Mouse (Mus musculus): ENCODE results near the gene Lpar1. TPM values are rescaled to one million over a fixed set of nuclear protein-coding genes. Genes with fewer than 3 reads are reported as not detected.

Gene Lpar1
- polyA plus RNA-seq, 1 experiment from 2014 or later, result 142 TPM

DNA sequence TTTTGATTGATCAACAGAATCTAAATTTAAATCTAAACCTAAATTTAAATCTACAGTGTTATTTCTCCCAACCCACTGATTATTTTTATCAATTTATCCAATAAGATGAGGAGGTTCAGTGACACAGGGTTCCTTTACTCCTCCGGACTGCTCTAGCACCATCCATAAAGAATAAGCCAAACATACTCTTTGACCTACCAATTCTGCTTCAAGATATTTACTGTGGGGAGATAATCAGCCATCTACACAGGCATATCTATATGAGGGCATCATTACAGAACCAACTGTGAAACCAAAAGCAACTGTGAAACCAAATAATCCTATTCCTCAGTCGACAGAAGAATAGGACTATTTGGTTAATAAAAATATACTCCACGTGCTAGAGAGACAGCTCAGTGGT is 25.8 kb downstream of the Lpar1 start:
- no peak overlapping the region for H3K27ac ChIP-seq
- WGBS, result 82% methylated on average over 3 of the region's 3 CpGs
- H3K9ac ChIP-seq, result no peak overlapping the region
- H3K36me3 ChIP-seq, result peaks cover 2% of the 10 kb centered on the region; the same call in 1 of the 2 replicates
- no peak overlapping the region for H3K4me2 ChIP-seq
- H3K4me1 ChIP-seq, result peaks cover 34% of the 10 kb centered on the region
- no peak for ATAC-seq (ENCODE audit: insufficient number of reproducible peaks, insufficient read depth, low FRiP score, low TSS enrichment, low read depth)
- H3K9me3 ChIP-seq, result no peaks in the 10 kb centered on the region
- H3K27me3 ChIP-seq, result no peaks in the 10 kb centered on the region
- no peak overlapping the region for H3K4me3 ChIP-seq

DNA sequence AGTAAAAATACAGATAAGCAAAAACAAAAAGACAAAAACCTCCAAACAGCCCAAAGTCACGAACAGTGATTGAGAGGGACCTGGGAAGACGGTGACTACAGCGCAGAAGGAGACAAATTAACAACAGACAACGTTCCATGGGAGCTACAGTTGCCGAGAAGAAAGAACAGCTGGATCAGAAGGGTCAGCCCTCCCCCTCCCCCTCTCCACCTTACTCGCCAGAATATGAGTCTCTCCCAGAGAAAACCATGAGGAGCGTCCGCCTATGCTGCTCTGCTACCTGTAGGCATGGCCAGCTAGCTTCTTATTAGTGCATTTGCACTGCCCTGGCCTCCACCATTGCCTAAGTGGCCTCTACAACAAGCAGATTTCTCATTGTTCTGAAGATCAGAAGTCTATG is 32.6 kb downstream of the Lpar1 start:
- no peak for ATAC-seq (ENCODE audit: insufficient number of reproducible peaks, insufficient read depth, low FRiP score, low TSS enrichment, low read depth)
- Histone ChIP-seq H3K4me1 (peaks cover 60% of the 10 kb centered on the region), H3K9me3 (no peaks in the 10 kb centered on the region), H3K36me3 (peaks cover 11% of the 10 kb centered on the region; the same call in 1 of the 2 replicates), H3K27ac (no peak overlapping the region; the same call in 1 of the 2 replicates), H3K4me2 (peak overlapping the region; percentile 11; the same call in 1 of the 2 replicates), H3K9ac (no peak overlapping the region), H3K27me3 (no peaks in the 10 kb centered on the region), H3K4me3 (no peak overlapping the region)
- WGBS, result 30% methylated on average over 8 of the region's 8 CpGs

DNA sequence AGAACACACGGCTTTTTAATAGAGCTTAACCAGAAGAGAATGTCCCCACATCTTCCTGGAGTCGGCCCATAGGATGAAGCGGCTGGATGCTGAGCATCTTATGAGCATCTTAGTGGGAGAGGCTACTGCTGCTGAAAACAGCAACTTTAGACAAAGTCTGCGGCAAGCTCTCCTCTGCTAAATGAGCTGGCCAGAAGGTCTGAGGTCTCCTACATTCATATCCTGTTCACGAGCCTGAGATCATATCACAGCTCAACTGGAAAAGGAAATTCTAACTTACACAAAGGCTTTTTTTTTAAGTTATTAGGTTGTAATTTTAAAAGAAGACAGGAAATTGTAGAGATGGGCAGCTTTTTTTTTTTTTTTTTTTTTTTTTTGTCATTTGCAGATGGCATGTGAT is 33.2 kb downstream of the Lpar1 start:
- H3K36me3 ChIP-seq, result peaks cover 11% of the 10 kb centered on the region; the same call in 1 of the 2 replicates
- no peak overlapping the region for H3K4me3 ChIP-seq
- no peaks in the 10 kb centered on the region for H3K9me3 ChIP-seq
- H3K9ac ChIP-seq, result no peak overlapping the region
- H3K27me3 ChIP-seq, result no peaks in the 10 kb centered on the region
- 52% methylated on average over 5 of the region's 5 CpGs for WGBS
- H3K4me2 ChIP-seq, result no peak overlapping the region
- no peak for ATAC-seq (ENCODE audit: insufficient number of reproducible peaks, insufficient read depth, low FRiP score, low TSS enrichment, low read depth)
- H3K27ac ChIP-seq, result no peak overlapping the region
- H3K4me1 ChIP-seq, result peaks cover 56% of the 10 kb centered on the region

DNA sequence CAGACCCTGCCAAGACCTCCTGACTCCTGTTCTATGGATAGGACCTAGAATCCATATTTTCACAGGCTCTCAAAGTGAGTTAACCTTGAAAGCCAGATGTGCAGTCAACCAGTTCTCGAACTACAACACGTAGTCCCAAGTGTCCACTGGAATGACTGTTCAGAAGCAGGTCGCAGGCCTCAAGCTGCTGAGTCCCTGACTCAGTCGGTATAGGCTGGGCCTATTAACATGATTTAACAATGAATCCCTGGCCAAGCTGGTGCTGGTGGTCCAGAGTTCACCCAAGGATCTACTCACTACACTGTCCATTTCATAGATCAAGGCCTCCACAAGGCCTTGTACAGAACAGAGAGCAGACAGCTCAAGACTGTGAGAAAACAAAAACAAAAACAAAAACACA is 33.8 kb downstream of the Lpar1 start:
- WGBS, result 79% methylated on average over 4 of the region's 4 CpGs

DNA sequence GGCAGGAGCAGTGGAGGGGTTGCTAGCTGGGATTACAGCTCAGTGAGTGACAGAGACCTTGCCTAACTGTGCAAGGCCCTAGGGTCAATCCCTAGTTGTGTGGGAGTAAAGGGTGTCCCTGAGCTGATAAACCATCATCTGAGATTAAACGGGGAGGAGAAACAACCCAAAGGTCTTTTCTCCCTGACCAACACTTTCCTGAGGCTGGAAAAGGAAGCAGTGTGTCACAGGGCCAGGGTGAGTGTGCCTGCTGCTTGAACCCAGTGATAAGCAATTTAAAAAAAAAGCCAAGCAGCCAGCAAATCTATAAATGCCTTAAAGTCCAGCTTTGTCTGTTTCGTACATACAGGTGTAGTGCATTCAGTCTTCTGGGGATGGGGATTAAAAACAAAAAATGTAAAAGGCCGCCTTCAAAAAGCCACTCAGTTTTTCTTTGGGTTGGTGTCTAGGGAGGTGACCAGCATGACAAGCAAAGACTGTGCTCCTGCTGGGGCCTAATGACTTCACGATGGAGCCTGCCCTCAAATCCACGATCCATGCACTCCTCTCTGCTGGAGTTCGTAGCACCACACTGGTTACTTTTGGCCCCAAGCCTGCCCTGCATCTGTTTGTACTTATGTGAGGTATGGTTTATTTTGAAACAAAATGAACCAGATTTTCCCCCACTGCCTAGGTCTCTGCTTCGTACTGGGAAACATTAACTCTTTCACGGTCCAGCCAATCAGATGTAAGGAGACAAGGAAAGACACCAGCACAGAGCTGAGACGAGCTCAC is 35.3 kb downstream of the Lpar1 start:
- Histone ChIP-seq H3K9me3 (no peaks in the 10 kb centered on the region), H3K4me3 (no peak overlapping the region), H3K9ac (no peak overlapping the region), H3K27ac (peak overlapping the region; percentile 64; the same call in 1 of the 2 replicates), H3K36me3 (peaks cover 15% of the 10 kb centered on the region; the same call in 1 of the 2 replicates), H3K4me1 (peaks cover 56% of the 10 kb centered on the region), H3K4me2 (no peak overlapping the region), H3K27me3 (no peaks in the 10 kb centered on the region)
- WGBS, result 27% methylated on average over 9 of the region's 9 CpGs
- no peak for ATAC-seq (ENCODE audit: insufficient number of reproducible peaks, insufficient read depth, low FRiP score, low TSS enrichment, low read depth)

More for the DNA sequence above, 33.8 kb downstream of the Lpar1 start:
- Histone ChIP-seq H3K4me1 (peaks cover 56% of the 10 kb centered on the region), H3K4me3 (no peak overlapping the region), H3K36me3 (peaks cover 14% of the 10 kb centered on the region; the same call in 1 of the 2 replicates), H3K27ac (no peak overlapping the region), H3K4me2 (no peak overlapping the region), H3K27me3 (no peaks in the 10 kb centered on the region), H3K9ac (no peak overlapping the region), H3K9me3 (no peaks in the 10 kb centered on the region)
- ATAC-seq (ENCODE audit: insufficient number of reproducible peaks, insufficient read depth, low FRiP score, low TSS enrichment, low read depth), result no peak

DNA sequence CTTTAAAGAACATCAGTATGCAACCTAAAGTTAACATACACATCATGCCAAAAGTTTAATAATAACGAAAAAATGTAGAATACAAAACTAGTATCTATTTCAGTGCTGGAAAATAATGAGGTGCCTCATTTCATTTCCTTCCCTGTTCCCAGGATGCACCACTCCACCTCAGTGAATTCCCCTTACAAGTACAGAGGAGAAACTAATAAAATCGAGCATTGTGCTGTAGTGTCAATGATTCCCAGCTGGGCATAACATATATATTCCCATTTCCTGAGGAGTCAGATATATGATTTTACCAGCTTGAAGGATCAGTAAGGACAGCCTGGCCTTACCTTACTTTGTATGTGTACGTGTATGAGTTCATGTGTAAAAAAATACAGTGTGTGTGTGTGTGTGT is 36.9 kb downstream of the Lpar1 start:
- WGBS, result 60% methylated on average over 3 of the region's 3 CpGs
- Histone ChIP-seq H3K4me3 (no peak overlapping the region), H3K9ac (no peak overlapping the region), H3K27ac (peak overlapping the region; percentile 64), H3K27me3 (no peaks in the 10 kb centered on the region), H3K4me2 (no peak overlapping the region), H3K36me3 (peaks cover 8% of the 10 kb centered on the region; the same call in 1 of the 2 replicates), H3K4me1 (peaks cover 47% of the 10 kb centered on the region), H3K9me3 (no peaks in the 10 kb centered on the region)
- no peak for ATAC-seq (ENCODE audit: insufficient number of reproducible peaks, insufficient read depth, low FRiP score, low TSS enrichment, low read depth)

DNA sequence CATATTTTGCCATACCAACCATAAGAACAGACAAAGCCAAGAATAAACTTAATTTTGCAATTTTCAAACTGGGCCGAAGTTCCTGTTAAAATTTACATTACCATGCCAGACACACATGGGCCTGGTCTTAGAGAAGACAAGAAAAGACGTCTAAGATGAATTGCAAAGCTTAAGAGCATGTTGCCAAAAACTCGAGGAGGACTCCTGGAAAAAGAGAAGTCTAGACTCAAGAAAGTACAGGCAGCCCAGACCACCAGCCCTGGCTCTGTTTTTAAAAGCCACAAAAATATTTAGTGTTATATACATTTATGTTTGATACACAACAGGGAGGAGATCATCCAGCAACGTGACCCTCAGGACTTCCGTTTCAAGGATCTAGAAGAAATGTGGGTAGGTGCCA is 37.5 kb downstream of the Lpar1 start:
- Histone ChIP-seq H3K9me3 (no peaks in the 10 kb centered on the region), H3K4me1 (peaks cover 41% of the 10 kb centered on the region), H3K36me3 (peaks cover 8% of the 10 kb centered on the region; the same call in 1 of the 2 replicates), H3K27ac (no peak overlapping the region), H3K4me2 (no peak overlapping the region), H3K4me3 (no peak overlapping the region), H3K27me3 (no peaks in the 10 kb centered on the region), H3K9ac (no peak overlapping the region)
- 42% methylated on average over 5 of the region's 5 CpGs for WGBS
- ATAC-seq (ENCODE audit: insufficient number of reproducible peaks, insufficient read depth, low FRiP score, low TSS enrichment, low read depth), result no peak

DNA sequence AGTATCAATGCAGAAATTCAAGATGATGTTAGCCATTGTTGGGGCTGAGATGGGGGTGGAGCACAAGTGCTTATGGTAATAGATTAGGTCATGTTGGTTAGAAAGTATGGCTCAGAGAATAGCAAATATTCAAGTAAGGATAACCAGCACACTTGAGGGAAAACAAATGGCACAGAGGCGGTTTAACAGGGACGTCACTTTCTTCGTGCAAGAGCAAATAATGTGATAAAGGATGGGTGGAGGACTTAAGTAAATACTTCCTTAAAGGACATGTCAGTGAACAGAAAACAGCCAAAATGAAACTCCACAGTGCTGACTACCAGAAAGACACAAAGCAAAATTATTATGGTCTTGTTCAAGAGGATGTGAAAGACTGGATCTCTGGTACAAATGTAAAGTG is 42.1 kb downstream of the Lpar1 start:
- Histone ChIP-seq H3K9ac (no peak overlapping the region), H3K9me3 (no peaks in the 10 kb centered on the region), H3K27me3 (no peaks in the 10 kb centered on the region), H3K36me3 (peaks cover 6% of the 10 kb centered on the region; the same call in 1 of the 2 replicates), H3K4me2 (no peak overlapping the region), H3K4me1 (peaks cover 33% of the 10 kb centered on the region), H3K27ac (no peak overlapping the region), H3K4me3 (no peak overlapping the region)
- 76% methylated on average over 3 of the region's 3 CpGs for WGBS
- no peak for ATAC-seq (ENCODE audit: insufficient number of reproducible peaks, insufficient read depth, low FRiP score, low TSS enrichment, low read depth)

DNA sequence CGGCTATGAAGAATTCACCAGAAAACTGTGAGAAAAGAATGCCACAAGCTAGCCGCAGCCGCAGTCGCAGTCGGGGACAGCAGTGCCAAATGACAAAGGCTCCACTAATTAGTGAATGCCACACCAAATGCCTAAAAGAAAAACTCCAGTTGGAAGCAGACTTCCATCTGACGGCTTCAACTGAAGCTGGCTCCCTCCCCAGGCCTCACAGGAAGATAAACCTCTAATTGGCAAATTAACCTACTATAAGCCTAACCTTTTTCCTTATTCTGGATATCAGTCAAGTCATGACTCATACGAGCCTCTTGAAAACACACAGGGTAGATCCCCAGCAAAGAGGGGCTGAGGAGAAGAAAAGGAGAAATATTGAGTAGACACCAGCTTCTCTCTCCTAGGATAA is 44.9 kb downstream of the Lpar1 start:
- Histone ChIP-seq H3K27me3 (no peaks in the 10 kb centered on the region), H3K36me3 (peaks cover 15% of the 10 kb centered on the region), H3K4me2 (no peak overlapping the region), H3K4me3 (no peak overlapping the region), H3K9ac (no peak overlapping the region), H3K27ac (no peak overlapping the region), H3K9me3 (no peaks in the 10 kb centered on the region), H3K4me1 (peaks cover 48% of the 10 kb centered on the region)
- 47% methylated on average over 7 of the region's 7 CpGs for WGBS
- no peak for ATAC-seq (ENCODE audit: insufficient number of reproducible peaks, insufficient read depth, low FRiP score, low TSS enrichment, low read depth)

DNA sequence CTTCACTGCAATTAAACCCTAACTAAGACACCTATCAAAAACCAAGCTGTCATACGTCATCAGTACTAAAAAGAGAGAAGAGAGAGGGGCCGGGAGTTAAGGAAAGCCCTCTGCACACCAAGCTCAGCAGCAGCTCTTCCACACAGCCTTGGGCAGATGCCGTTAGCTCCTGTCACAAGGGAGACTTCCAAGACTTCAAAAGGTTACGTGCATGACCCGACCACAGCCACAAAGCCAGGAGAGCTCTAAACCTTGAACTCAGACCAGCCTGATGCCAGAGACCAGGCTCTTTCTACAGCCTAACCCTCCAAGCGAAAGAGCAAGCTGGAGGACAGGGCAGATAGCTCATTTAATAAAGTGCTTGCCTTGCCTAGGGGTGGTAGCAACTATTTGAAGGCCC is 46.2 kb downstream of the Lpar1 start:
- Histone ChIP-seq H3K36me3 (peaks cover 26% of the 10 kb centered on the region), H3K9me3 (no peaks in the 10 kb centered on the region), H3K27ac (no peak overlapping the region), H3K4me1 (peaks cover 56% of the 10 kb centered on the region), H3K27me3 (no peaks in the 10 kb centered on the region), H3K4me2 (no peak overlapping the region), H3K9ac (no peak overlapping the region), H3K4me3 (no peak overlapping the region)
- ATAC-seq (ENCODE audit: insufficient number of reproducible peaks, insufficient read depth, low FRiP score, low TSS enrichment, low read depth), result no peak
- WGBS, result 91% methylated on average over 6 of the region's 6 CpGs

DNA sequence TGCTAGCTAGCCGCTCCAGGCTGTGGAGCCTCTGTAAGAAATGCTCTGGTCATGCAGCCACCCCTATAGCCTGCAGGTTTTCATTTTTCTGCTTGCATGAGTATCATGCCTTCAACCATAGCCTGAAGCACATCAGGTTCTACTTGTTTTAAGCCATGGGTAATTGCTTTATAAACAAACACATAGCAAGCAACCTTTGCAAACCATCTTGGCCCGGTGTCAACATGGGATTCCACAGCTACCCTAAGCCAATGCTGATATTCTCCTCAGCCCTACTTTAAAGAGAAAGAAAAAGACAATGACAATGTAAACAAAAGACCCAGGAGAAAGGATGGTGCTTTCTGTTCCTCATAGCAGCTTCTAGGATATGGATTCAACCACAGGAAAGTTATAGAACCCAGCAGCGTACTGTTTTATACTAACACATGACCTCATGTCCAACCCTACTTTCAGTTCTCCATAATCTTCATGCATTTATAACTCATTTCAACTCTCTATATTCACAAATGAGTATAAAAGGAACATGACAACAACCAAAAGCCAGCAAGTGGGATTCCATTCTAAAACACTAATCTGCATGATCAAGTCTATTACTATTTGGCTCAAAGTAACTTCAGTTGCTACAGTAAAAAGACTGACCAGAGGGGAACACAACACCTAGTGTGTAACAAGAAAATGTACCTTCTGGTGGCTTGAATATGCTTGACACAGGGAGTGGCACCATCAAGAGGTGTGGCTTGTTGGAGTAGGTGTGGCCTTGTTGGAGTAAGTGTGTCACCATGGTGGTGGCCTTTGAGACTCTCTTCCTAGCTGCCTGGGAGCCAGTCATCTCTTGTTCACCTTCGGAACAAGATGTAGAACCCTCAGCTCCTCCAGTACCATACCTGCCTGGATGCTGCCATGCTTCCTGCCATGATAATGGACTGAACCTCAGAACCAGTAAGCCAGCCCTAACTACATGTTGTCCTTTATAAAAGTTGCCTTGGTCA is 46.9 kb downstream of the Lpar1 start:
- Histone ChIP-seq H3K4me1 (peaks cover 62% of the 10 kb centered on the region), H3K4me2 (no peak overlapping the region), H3K27me3 (no peaks in the 10 kb centered on the region), H3K36me3 (peaks cover 26% of the 10 kb centered on the region), H3K9ac (no peak overlapping the region), H3K4me3 (no peak overlapping the region), H3K27ac (no peak overlapping the region), H3K9me3 (no peaks in the 10 kb centered on the region)
- 90% methylated on average over 4 of the region's 4 CpGs for WGBS
- no peak for ATAC-seq (ENCODE audit: insufficient number of reproducible peaks, insufficient read depth, low FRiP score, low TSS enrichment, low read depth)
